9 mouse cellular contexts compared by ENCODE assay signal in the genomic region with DNA sequence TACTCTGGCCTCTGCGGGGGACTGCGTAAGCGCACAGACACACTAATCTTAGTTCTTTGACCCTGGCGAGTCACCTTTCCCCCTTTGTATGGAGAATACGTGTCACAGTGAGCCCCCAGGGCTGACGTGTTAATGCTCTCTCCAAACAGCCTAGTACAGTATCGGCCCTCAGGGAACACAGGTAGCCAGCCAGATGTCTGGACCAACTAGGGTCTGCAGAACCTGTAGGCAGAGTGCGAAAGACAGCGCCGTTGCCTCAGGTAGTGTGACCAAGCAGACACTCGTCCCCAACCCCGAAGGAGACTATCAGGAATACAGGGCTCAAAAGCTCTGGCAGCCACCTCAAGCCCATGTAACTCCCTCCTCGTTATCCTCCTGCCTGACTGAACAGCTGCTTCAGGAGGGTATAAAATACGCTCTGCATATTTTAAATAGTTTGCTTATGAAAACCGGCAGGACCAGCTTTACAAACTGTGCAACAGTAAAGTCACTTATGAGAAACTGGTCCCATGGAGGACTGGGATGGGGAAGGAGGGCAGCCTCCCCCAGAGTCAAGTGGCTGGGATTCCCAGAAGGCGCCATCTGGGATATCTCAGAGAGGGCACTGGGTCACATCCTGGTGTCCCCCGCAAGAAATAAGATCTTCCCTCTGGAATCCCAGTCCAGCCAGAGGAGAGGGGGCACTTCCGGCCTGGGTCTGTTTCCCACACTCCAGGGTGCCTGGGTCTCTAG. TPM values are rescaled to one million over a fixed set of nuclear protein-coding genes. Genes with fewer than 3 reads are reported as not detected.
DNase-seq lines count a peak whose midpoint lies in the region; ATAC-seq and TF ChIP-seq lines count a peak whose summit lies in the region.
"Had no signal": no experiment of that assay in that cellular context is flagged by ENCODE, and none has a peak within 500 bp of the region (broad histone marks: within the 10 kb centered on the region; RNA-seq: fewer than 3 reads in every experiment).

No protein-coding gene starts in this region.

- no peak overlapping the region for H3K4me3 ChIP-seq in hindbrain, embryonic 11.5 days (ENCODE audit: low read depth, low read length)
- no peak overlapping the region for H3K4me3 ChIP-seq in hindbrain, postnatal 0 days (ENCODE audit: low read length)
- H3K4me3 ChIP-seq in embryonic facial prominence, embryonic 11.5 days (ENCODE audit: low read depth, low read length), result no peak overlapping the region
- H3K4me3 ChIP-seq in kidney, adult 2 months (ENCODE audit: insufficient read depth, low read depth, low read length), result no peak overlapping the region

- no peak overlapping the region for H3K27ac ChIP-seq in hindbrain, embryonic 11.5 days (ENCODE audit: low read depth, low read length)
- no peak overlapping the region for H3K27ac ChIP-seq in hindbrain, postnatal 0 days
- peak overlapping the region; percentile 66 for H3K27ac ChIP-seq in embryonic facial prominence, embryonic 11.5 days (replicated peaks; ENCODE audit: low read depth, low read length)
- peak overlapping the region; percentile 88 for H3K27ac ChIP-seq in kidney, adult 2 months (ENCODE audit: insufficient read depth, low read depth, low read length)

- H3K4me1 ChIP-seq in hindbrain, embryonic 11.5 days (replicated peaks; ENCODE audit: control insufficient read depth, insufficient read depth, low read length), result no peaks in the 10 kb centered on the region
- no peaks in the 10 kb centered on the region; the same call in 1 of the 2 replicates for H3K4me1 ChIP-seq in hindbrain, postnatal 0 days (ENCODE audit: insufficient read depth, low read length)
- peaks cover 19% of the 10 kb centered on the region for H3K4me1 ChIP-seq in embryonic facial prominence, embryonic 11.5 days (ENCODE audit: control insufficient read depth, insufficient read depth, low read length)
- peaks cover 68% of the 10 kb centered on the region for H3K4me1 ChIP-seq in kidney, adult 2 months (ENCODE audit: control insufficient read depth, insufficient read depth, low read length)

- H3K4me2 ChIP-seq in hindbrain, embryonic 11.5 days (replicated peaks; ENCODE audit: low read depth, low read length), result no peak overlapping the region
- no peak overlapping the region for H3K4me2 ChIP-seq in hindbrain, postnatal 0 days (ENCODE audit: low read depth, low read length)
- H3K4me2 ChIP-seq in embryonic facial prominence, embryonic 11.5 days (ENCODE audit: low read depth, low read length), result no peak overlapping the region; the same call in 1 of the 2 replicates

- no peaks in the 10 kb centered on the region for H3K36me3 ChIP-seq in hindbrain, embryonic 11.5 days (ENCODE audit: control insufficient read depth, insufficient read depth, low read length)
- H3K36me3 ChIP-seq in hindbrain, postnatal 0 days (ENCODE audit: insufficient read depth, low read length), result no peaks in the 10 kb centered on the region
- H3K36me3 ChIP-seq in embryonic facial prominence, embryonic 11.5 days (replicated peaks; ENCODE audit: control insufficient read depth, insufficient read depth, low read depth, low read length), result no peaks in the 10 kb centered on the region
- no peaks in the 10 kb centered on the region for H3K36me3 ChIP-seq in kidney, adult 2 months (ENCODE audit: control insufficient read depth, insufficient read depth, low read length)

- ATAC-seq in hindbrain, embryonic 11.5 days (ENCODE audit: low FRiP score), result no peak
- ATAC-seq in hindbrain, postnatal 0 days, result no peak
- ATAC-seq in embryonic facial prominence, embryonic 11.5 days (replicated peaks; ENCODE audit: insufficient number of reproducible peaks, low FRiP score, low TSS enrichment, low read depth), result peak; percentile 40
- ATAC-seq: forebrain, embryonic 14.5 days had no signal

- no peaks in the 10 kb centered on the region for H3K9me3 ChIP-seq in hindbrain, embryonic 11.5 days (ENCODE audit: control insufficient read depth, low read length)
- no peaks in the 10 kb centered on the region for H3K9me3 ChIP-seq in hindbrain, postnatal 0 days (ENCODE audit: low read length)
- no peaks in the 10 kb centered on the region for H3K9me3 ChIP-seq in embryonic facial prominence, embryonic 11.5 days (replicated peaks; ENCODE audit: control insufficient read depth, low read length)

- 60% methylated on average over 18 of the region's 18 CpGs for WGBS in hindbrain, embryonic 11.5 days
- WGBS in hindbrain, postnatal 0 days, result 60% methylated on average over 18 of the region's 18 CpGs
- 22% methylated on average over 18 of the region's 18 CpGs for WGBS in embryonic facial prominence, embryonic 11.5 days
- WGBS in kidney, adult 2 months, result 39% methylated on average over 18 of the region's 18 CpGs

- no peak for TF ChIP-seq CTCF in hindbrain, postnatal 0 days (IDR thresholded peaks at IDR 0.05; ENCODE audit: low read depth)
- no peak for TF ChIP-seq CTCF in kidney, adult 2 months (conservative IDR thresholded peaks at IDR 0.05; ENCODE audit: insufficient read depth, insufficient read length, low read depth, low read length)

- H3K27me3 ChIP-seq in hindbrain, embryonic 11.5 days (ENCODE audit: control insufficient read depth, insufficient read depth, low read length), result no peaks in the 10 kb centered on the region
- no peaks in the 10 kb centered on the region for H3K27me3 ChIP-seq in hindbrain, postnatal 0 days (ENCODE audit: insufficient read depth, low read length)
- H3K27me3 ChIP-seq in embryonic facial prominence, embryonic 11.5 days (ENCODE audit: control insufficient read depth, insufficient read depth, low read length), result no peaks in the 10 kb centered on the region
- no peaks in the 10 kb centered on the region for H3K27me3 ChIP-seq in kidney, adult 2 months (replicated peaks; ENCODE audit: control insufficient read depth, insufficient read depth, low read length)

- TF ChIP-seq POLR2A in kidney, adult 2 months (IDR thresholded peaks at IDR 0.05; ENCODE audit: low read depth, low read length), result no peak

- peak; percentile 45 for DNase-seq in hindbrain, embryonic 11.5 days (ENCODE audit: low spot score)
- no peak for DNase-seq in hindbrain, postnatal 0 days (ENCODE audit: low spot score)
- DNase-seq in embryonic facial prominence, embryonic 11.5 days (ENCODE audit: low spot score), result peak; percentile 83
- peak; percentile 74 for DNase-seq in kidney, adult 2 months
- peak; percentile 65 for DNase-seq in lung, postnatal 10 days
- DNase-seq in T-cell, adult 2 months (ENCODE audit: low spot score), result no peak
- DNase-seq in frontal cortex, postnatal 36 days (ENCODE audit: low spot score in 2 of 2), result no peak
- DNase-seq in urinary bladder, postnatal 25 days (ENCODE audit: low spot score), result no peak

- H3K9ac ChIP-seq in hindbrain, embryonic 11.5 days (ENCODE audit: low read depth, low read length), result no peak overlapping the region
- H3K9ac ChIP-seq in hindbrain, postnatal 0 days (replicated peaks; ENCODE audit: low read length), result no peak overlapping the region
- no peak overlapping the region for H3K9ac ChIP-seq in embryonic facial prominence, embryonic 11.5 days (replicated peaks; ENCODE audit: low read length)

RNA-seq across cellular contexts. Expression of a gene that starts 18.0 kb away (rescaled TPM):
- 11.3 and 11.8 TPM in 2 replicates for polyA plus RNA-seq in hindbrain, embryonic 11.5 days (2014; fragmentation: Nextera tagmentation; extraction: Ambion mirVana)
- total RNA-seq in hindbrain, postnatal 0 days (2014; rRNA removed), result 74.3 and 78.3 TPM in 2 replicates
- 19.3 and 20.9 TPM in 2 replicates for polyA plus RNA-seq in hindbrain, postnatal 0 days (2015; fragmentation: Nextera tagmentation; extraction: Ambion mirVana)
- polyA plus RNA-seq in embryonic facial prominence, embryonic 11.5 days (2014; fragmentation: Nextera tagmentation; extraction: Ambion mirVana), result 11.1 and 13.2 TPM in 2 replicates
- polyA plus RNA-seq in kidney, adult 2 months (2012; rRNA removed), result 76.1 and 80.8 TPM in 2 replicates

Comparison
In these comparisons a context has a peak if more than half of its experiments do, and no peak if none do; other contexts are left out.
1. DNase-seq: peak in hindbrain, embryonic 11.5 days (single experiment), embryonic facial prominence, embryonic 11.5 days (single experiment), kidney, adult 2 months (single experiment) and lung, postnatal 10 days (single experiment); none in hindbrain, postnatal 0 days (single experiment), T-cell, adult 2 months (single experiment), frontal cortex, postnatal 36 days (0 of 2) and urinary bladder, postnatal 25 days (single experiment).
2. H3K27ac ChIP-seq: peak in embryonic facial prominence, embryonic 11.5 days (single experiment) and kidney, adult 2 months (single experiment); none in hindbrain, embryonic 11.5 days (single experiment) and hindbrain, postnatal 0 days (single experiment).